Mouse (Mus musculus) cerebellum, adult 18-20 months (tissue): ENCODE data around the gene Fpgs.

Experiments
- DNase-seq, 2 experiments: peaks; one replicate each; pipeline ENCODE4 v3.0.0; 2021

The Fpgs gene

GRCm38 (mm10) chr2:32693823-32694411, 10.0 kb downstream of the Fpgs start:
- DNase-seq = peak; percentile 93 to 96

- DNase-seq = no peak
Measured at GRCm38 (mm10) chr2:32693282-32693681, 10.7 kb downstream of the Fpgs start.

GRCm38 (mm10) chr2:32692496-32692895, 11.4 kb downstream of the Fpgs start:
- DNase-seq = no peak

- DNase-seq = no peak
Measured at GRCm38 (mm10) chr2:32691041-32691440, 12.9 kb downstream of the Fpgs start.

GRCm38 (mm10) chr2:32689420-32689819, 14.5 kb downstream of the Fpgs start:
- peak; percentile 91 to 92 for DNase-seq

- DNase-seq = no peak
Measured at GRCm38 (mm10) chr2:32687562-32687961, 16.4 kb downstream of the Fpgs start.

- DNase-seq = no peak
Measured at GRCm38 (mm10) chr2:32686640-32687039, 17.3 kb downstream of the Fpgs start.

- DNase-seq = no peak
Measured at GRCm38 (mm10) chr2:32685807-32686206, 18.1 kb downstream of the Fpgs start.

GRCm38 (mm10) chr2:32684681-32685428, 19.1 kb downstream of the Fpgs start:
- no peak for DNase-seq

GRCm38 (mm10) chr2:32683701-32684100, 20.2 kb downstream of the Fpgs start:
- DNase-seq = no peak

GRCm38 (mm10) chr2:32682721-32683417, 21.1 kb downstream of the Fpgs start:
- no peak for DNase-seq

- no peak for DNase-seq
Measured at GRCm38 (mm10) chr2:32681754-32682153, 22.2 kb downstream of the Fpgs start.

GRCm38 (mm10) chr2:32680961-32681650, 22.8 kb downstream of the Fpgs start:
- DNase-seq = no peak

GRCm38 (mm10) chr2:32680051-32680451, 23.9 kb downstream of the Fpgs start:
- DNase-seq = no peak

- no peak for DNase-seq
Measured at GRCm38 (mm10) chr2:32677683-32678082, 26.3 kb downstream of the Fpgs start.

- DNase-seq = no peak
Measured at GRCm38 (mm10) chr2:32676821-32677220, 27.1 kb downstream of the Fpgs start.

GRCm38 (mm10) chr2:32673176-32673917, 30.6 kb downstream of the Fpgs start:
- no peak for DNase-seq

GRCm38 (mm10) chr2:32671907-32672595, 31.9 kb downstream of the Fpgs start:
- no peak for DNase-seq

- no peak for DNase-seq
Measured at GRCm38 (mm10) chr2:32671147-32671546, 32.8 kb downstream of the Fpgs start.

GRCm38 (mm10) chr2:32669876-32670275, 34.1 kb downstream of the Fpgs start:
- no peak for DNase-seq

GRCm38 (mm10) chr2:32668176-32668575, 35.8 kb downstream of the Fpgs start:
- DNase-seq = no peak

GRCm38 (mm10) chr2:32667775-32668174, 36.2 kb downstream of the Fpgs start:
- no peak for DNase-seq
